In the genomic region with DNA sequence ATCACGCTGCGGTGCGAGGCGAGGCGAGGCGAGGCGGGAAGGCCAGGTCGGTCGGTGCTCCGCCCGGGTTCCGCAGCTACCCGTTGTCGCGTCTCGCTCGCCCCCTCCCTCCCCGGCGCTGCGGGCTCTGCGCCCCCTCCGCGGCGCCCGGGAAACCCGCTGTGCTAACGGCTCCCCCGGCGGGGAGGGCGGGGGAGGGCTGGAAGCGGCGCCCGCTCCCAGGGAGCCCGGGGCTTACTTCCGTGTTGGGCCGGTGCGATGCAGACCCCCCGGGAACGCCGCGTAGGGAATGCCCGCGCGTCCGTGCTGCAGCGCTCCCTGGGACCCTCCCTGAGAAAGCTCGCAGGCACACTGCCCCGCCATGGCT, we compare ENCODE assay signal across 8 mouse cellular contexts. TPM values are rescaled to one million over a fixed set of nuclear protein-coding genes. Genes with fewer than 3 reads are reported as not detected.
DNase-seq lines count a peak whose midpoint lies in the region; ATAC-seq and TF ChIP-seq lines count a peak whose summit lies in the region.

No protein-coding gene starts in this region.

- DNase-seq in lung, adult 2 months, result no peak
- DNase-seq in lung, postnatal 25 days (ENCODE audit: low spot score), result no peak
- no peak for DNase-seq in cerebellum, adult 8-10 months
- DNase-seq in right cerebral cortex, postnatal 25 days, result no peak
- DNase-seq in left cerebral cortex, adult 11 months (ENCODE audit: low spot score), result no peak

- TF ChIP-seq CTCF in lung, adult 2 months (IDR thresholded peaks at IDR 0.05; ENCODE audit: insufficient read depth, low read length), result no peak

- no peaks in the 10 kb centered on the region for H3K9me3 ChIP-seq in embryonic facial prominence, embryonic 15.5 days (replicated peaks)
- no peaks in the 10 kb centered on the region for H3K9me3 ChIP-seq in limb, embryonic 12.5 days
- H3K9me3 ChIP-seq in neural tube, embryonic 15.5 days (replicated peaks), result no peaks in the 10 kb centered on the region

- peak overlapping the region; percentile 99 for H3K4me3 ChIP-seq in lung, adult 2 months (replicated peaks; ENCODE audit: extremely low read depth, low read depth, low read length)
- peak overlapping the region; percentile 99 for H3K4me3 ChIP-seq in embryonic facial prominence, embryonic 15.5 days (replicated peaks)
- peak overlapping the region; percentile 96 for H3K4me3 ChIP-seq in limb, embryonic 12.5 days (replicated peaks)
- H3K4me3 ChIP-seq in neural tube, embryonic 15.5 days (replicated peaks), result peak overlapping the region; percentile 98

- peak overlapping the region; percentile 46 for H3K4me2 ChIP-seq in embryonic facial prominence, embryonic 15.5 days (replicated peaks)
- peak overlapping the region; percentile 54 for H3K4me2 ChIP-seq in limb, embryonic 12.5 days
- peak overlapping the region; percentile 57 for H3K4me2 ChIP-seq in neural tube, embryonic 15.5 days

- H3K36me3 ChIP-seq in embryonic facial prominence, embryonic 15.5 days, result peaks cover 8% of the 10 kb centered on the region
- peaks cover 18% of the 10 kb centered on the region for H3K36me3 ChIP-seq in limb, embryonic 12.5 days
- peaks cover 7% of the 10 kb centered on the region for H3K36me3 ChIP-seq in neural tube, embryonic 15.5 days

- ATAC-seq in embryonic facial prominence, embryonic 15.5 days (ENCODE audit: insufficient number of reproducible peaks, low FRiP score, low TSS enrichment, low read depth), result peak; percentile 67
- peak; percentile 57 for ATAC-seq in limb, embryonic 12.5 days (ENCODE audit: insufficient number of reproducible peaks, insufficient read depth, low FRiP score, low TSS enrichment, low read depth)
- ATAC-seq in neural tube, embryonic 15.5 days (ENCODE audit: low FRiP score), result peak; percentile 70

- no peak; the same call in 1 of the 2 replicates for TF ChIP-seq POLR2A in lung, adult 2 months (IDR thresholded peaks at IDR 0.05; ENCODE audit: borderline replicate concordance, extremely low read depth, low read depth, low read length)

- WGBS in lung, adult 2 months, result under 1% methylated on average over 41 of the region's 48 CpGs
- 0% methylated on average over 20 of the region's 48 CpGs for WGBS in embryonic facial prominence, embryonic 15.5 days
- WGBS in limb, embryonic 12.5 days, result under 1% methylated on average over 43 of the region's 48 CpGs
- 0% methylated on average over 35 of the region's 48 CpGs for WGBS in neural tube, embryonic 15.5 days

- no peaks in the 10 kb centered on the region for H3K27me3 ChIP-seq in embryonic facial prominence, embryonic 15.5 days
- no peaks in the 10 kb centered on the region for H3K27me3 ChIP-seq in limb, embryonic 12.5 days
- no peaks in the 10 kb centered on the region for H3K27me3 ChIP-seq in neural tube, embryonic 15.5 days (replicated peaks)

- no peaks in the 10 kb centered on the region for H3K4me1 ChIP-seq in lung, adult 2 months (ENCODE audit: control insufficient read depth, insufficient read depth, low read length)
- peaks cover 3% of the 10 kb centered on the region; the same call in 1 of the 2 replicates for H3K4me1 ChIP-seq in embryonic facial prominence, embryonic 15.5 days
- H3K4me1 ChIP-seq in limb, embryonic 12.5 days (replicated peaks), result no peaks in the 10 kb centered on the region; the same call in 1 of the 2 replicates
- H3K4me1 ChIP-seq in neural tube, embryonic 15.5 days, result peaks cover 16% of the 10 kb centered on the region

- H3K9ac ChIP-seq in embryonic facial prominence, embryonic 15.5 days, result peak overlapping the region; percentile 99
- peak overlapping the region; percentile 100 for H3K9ac ChIP-seq in limb, embryonic 12.5 days (replicated peaks)
- peak overlapping the region; percentile 69 for H3K9ac ChIP-seq in neural tube, embryonic 15.5 days (replicated peaks)

- H3K27ac ChIP-seq in embryonic facial prominence, embryonic 15.5 days (replicated peaks), result peak overlapping the region; percentile 99
- H3K27ac ChIP-seq in limb, embryonic 12.5 days, result peak overlapping the region; percentile 99
- peak overlapping the region; percentile 100 for H3K27ac ChIP-seq in neural tube, embryonic 15.5 days (replicated peaks)

RNA-seq across cellular contexts. Expression of gene Hnrnpk, which starts 0.4 kb away (rescaled TPM):
- 192 and 290 TPM in 2 replicates for polyA plus RNA-seq in lung, adult 2 months (2012; rRNA removed)
- 1,301 and 1,310 TPM in 2 replicates for polyA plus RNA-seq in embryonic facial prominence, embryonic 15.5 days (2015; fragmentation: Nextera tagmentation; extraction: Ambion mirVana)
- 2,059 and 2,098 TPM in 2 replicates for polyA plus RNA-seq in limb, embryonic 12.5 days (2016; fragmentation: Nextera tagmentation; extraction: Ambion mirVana)
- polyA plus RNA-seq in neural tube, embryonic 15.5 days (2015; fragmentation: Nextera tagmentation; extraction: Ambion mirVana), result 1,138 and 1,207 TPM in 2 replicates

RNA-seq across cellular contexts. Expression of gene Rmi1, which starts 0.7 kb away (rescaled TPM):
- polyA plus RNA-seq in lung, adult 2 months (2012; rRNA removed), result 8.7 and 9.7 TPM in 2 replicates
- 24.4 and 26.1 TPM in 2 replicates for polyA plus RNA-seq in embryonic facial prominence, embryonic 15.5 days (2015; fragmentation: Nextera tagmentation; extraction: Ambion mirVana)
- 31.2 and 33.0 TPM in 2 replicates for polyA plus RNA-seq in limb, embryonic 12.5 days (2016; fragmentation: Nextera tagmentation; extraction: Ambion mirVana)
- polyA plus RNA-seq in neural tube, embryonic 15.5 days (2015; fragmentation: Nextera tagmentation; extraction: Ambion mirVana), result 23.9 and 25.2 TPM in 2 replicates

RNA-seq across cellular contexts. Expression of gene 2210016F16Rik, which starts 17.7 kb away (rescaled TPM):
- 22.1 and 28.9 TPM in 2 replicates for polyA plus RNA-seq in lung, adult 2 months (2012; rRNA removed)
- 30.0 and 30.1 TPM in 2 replicates for polyA plus RNA-seq in embryonic facial prominence, embryonic 15.5 days (2015; fragmentation: Nextera tagmentation; extraction: Ambion mirVana)
- polyA plus RNA-seq in limb, embryonic 12.5 days (2016; fragmentation: Nextera tagmentation; extraction: Ambion mirVana), result 22.1 TPM in 2 replicates
- polyA plus RNA-seq in neural tube, embryonic 15.5 days (2015; fragmentation: Nextera tagmentation; extraction: Ambion mirVana), result 23.4 and 24.1 TPM in 2 replicates

RNA-seq across cellular contexts. Expression of gene Kif27, which starts 43.8 kb away (rescaled TPM):
- polyA plus RNA-seq in lung, adult 2 months (2012; rRNA removed), result 0.77 and 0.96 TPM in 2 replicates
- 1.4 and 2.2 TPM in 2 replicates for polyA plus RNA-seq in embryonic facial prominence, embryonic 15.5 days (2015; fragmentation: Nextera tagmentation; extraction: Ambion mirVana)
- 0.84 and 0.97 TPM in 2 replicates for polyA plus RNA-seq in limb, embryonic 12.5 days (2016; fragmentation: Nextera tagmentation; extraction: Ambion mirVana)
- polyA plus RNA-seq in neural tube, embryonic 15.5 days (2015; fragmentation: Nextera tagmentation; extraction: Ambion mirVana), result 1.3 and 2.0 TPM in 2 replicates
